Mouse (Mus musculus) CH12.LX (cell line): ENCODE results near the gene Tbx3. TPM values are rescaled to one million over a fixed set of nuclear protein-coding genes. Genes with fewer than 3 reads are reported as not detected.
A peak's percentile ranks its signal among the peaks of the same experiment; 100 is the strongest.

Experiments
- DNase-seq: peaks from one replicate; pipeline ENCODE4 v3.0.0-alpha.2; 2013; ENCODE audit errors: extremely low read depth
- H3K27ac ChIP-seq: 2 replicates; pipeline ENCODE4 v1.5.1; 2012; ENCODE audit warnings: low read depth, mild to moderate bottlenecking, control low read depth, moderate library complexity; ENCODE audit not compliant: insufficient read depth
- H3K27me3 ChIP-seq: replicated peaks from 2 replicates; pipeline ENCODE3; 2012; ENCODE audit warnings: inconsistent platforms
- H3K36me3 ChIP-seq, 2 experiments: replicated peaks in 1 of 2; 2 replicates each; pipeline versions ENCODE3 to v1.6.1; 2012; ENCODE audit warnings: inconsistent platforms in 1 of 2, low read length in 1 of 2, mild to moderate bottlenecking in 1 of 2, mixed read lengths in 1 of 2, moderate library complexity in 1 of 2; ENCODE audit not compliant: control insufficient read depth in 1 of 2, insufficient read depth in 1 of 2
- H3K4me1 ChIP-seq, 2 experiments: 2 replicates each; pipeline ENCODE4 v1.6.1; 2012; ENCODE audit warnings: inconsistent platforms in 1 of 2, moderate library complexity in 1 of 2; ENCODE audit not compliant: insufficient read depth in 2 of 2, control insufficient read depth in 1 of 2
- H3K4me2 ChIP-seq: 2 replicates; pipeline ENCODE4 v1.6.1; 2012; ENCODE audit warnings: low read depth, mild to moderate bottlenecking, control low read depth; ENCODE audit not compliant: poor library complexity, insufficient read depth, severe bottlenecking
- H3K4me3 ChIP-seq, 3 experiments: fragments of 150-350 bp in 1 of 3; sonication (generic) in 1 of 3; replicated peaks in 1 of 3; 2 replicates each; pipeline versions ENCODE3 to v1.5.1; 2011 to 2012; ENCODE audit warnings: low read depth in 2 of 3, low read length in 2 of 3, mild to moderate bottlenecking in 2 of 3, moderate library complexity in 2 of 3, control low read depth in 1 of 3, improper control_type of control experiment in 1 of 3, inconsistent platforms in 1 of 3, mixed read lengths in 1 of 3; ENCODE audit not compliant: poor library complexity in 1 of 3
- H3K79me2 ChIP-seq: replicated peaks from 2 replicates; pipeline ENCODE4 v1.6.1; 2012; ENCODE audit warnings: mild to moderate bottlenecking, moderate library complexity; ENCODE audit not compliant: control insufficient read depth, poor library complexity, insufficient read depth, severe bottlenecking; ENCODE audit errors: extremely low read depth
- H3K9ac ChIP-seq: 2 replicates; pipeline ENCODE4 v1.6.1; 2012; ENCODE audit warnings: low read depth, mild to moderate bottlenecking, control low read depth, moderate library complexity; ENCODE audit not compliant: insufficient read depth
- H3K9me3 ChIP-seq: replicated peaks from 2 replicates; pipeline ENCODE3; 2012; ENCODE audit warnings: low read length, inconsistent platforms, mixed read lengths
- CHD1 ChIP-seq: IDR thresholded peaks from 2 replicates; pipeline ENCODE4 v1.6.1; 2012; ENCODE audit warnings: low read depth, low read length, improper control_type of control experiment, inconsistent platforms
- CTCF ChIP-seq, 2 experiments: IDR thresholded peaks in 1 of 2; conservative IDR thresholded peaks in 1 of 2; 2 replicates each; pipeline ENCODE4 v1.5.1; 2011 to 2012; ENCODE audit warnings: low read depth in 2 of 2, low read length in 2 of 2, improper control_type of control experiment in 1 of 2, inconsistent platforms in 1 of 2, mild to moderate bottlenecking in 1 of 2, moderate library complexity in 1 of 2
- E2F4 ChIP-seq: IDR thresholded peaks from 2 replicates; pipeline ENCODE4 v1.6.1; 2011; ENCODE audit warnings: low read depth, low read length, improper control_type of control experiment; ENCODE audit not compliant: insufficient replicate concordance
- ELF1 ChIP-seq: IDR thresholded peaks from 2 replicates; pipeline ENCODE4 v1.6.1; 2014; ENCODE audit warnings: low read depth, mild to moderate bottlenecking, inconsistent platforms, low read length, improper control_type of control experiment
- ETS1 ChIP-seq: conservative IDR thresholded peaks from 2 replicates; pipeline ENCODE4 v1.6.1; 2012; ENCODE audit warnings: low read depth, mild to moderate bottlenecking, inconsistent platforms, low read length, improper control_type of control experiment, moderate library complexity
- HCFC1 ChIP-seq: IDR thresholded peaks from 2 replicates; pipeline ENCODE4 v1.6.1; 2012; ENCODE audit warnings: low read depth, mild to moderate bottlenecking, inconsistent platforms, low read length, improper control_type of control experiment
- IRF4 ChIP-seq: IDR thresholded peaks from 2 replicates; pipeline ENCODE4 v1.6.1; 2014; ENCODE audit warnings: low read depth, mild to moderate bottlenecking, inconsistent platforms, low read length, improper control_type of control experiment
- JUND ChIP-seq: conservative IDR thresholded peaks from 2 replicates; pipeline ENCODE4 v1.6.1; 2011; ENCODE audit warnings: low read depth, low read length, improper control_type of control experiment
- KAT2A ChIP-seq: IDR thresholded peaks from 2 replicates; pipeline ENCODE4 v1.6.1; 2012; ENCODE audit warnings: low read length, improper control_type of control experiment, inconsistent platforms; ENCODE audit not compliant: insufficient replicate concordance
- MAFK ChIP-seq: IDR thresholded peaks from 2 replicates; pipeline ENCODE4 v1.6.1; 2011; ENCODE audit warnings: low read length, improper control_type of control experiment; ENCODE audit not compliant: insufficient replicate concordance
- MAX ChIP-seq: IDR thresholded peaks from 2 replicates; pipeline ENCODE4 v1.6.1; 2011; ENCODE audit warnings: low read length, improper control_type of control experiment
- MAZ ChIP-seq: IDR thresholded peaks from 2 replicates; pipeline ENCODE4 v1.6.1; 2012; ENCODE audit warnings: low read depth, mild to moderate bottlenecking, inconsistent platforms, low read length, improper control_type of control experiment, moderate library complexity
- MEF2A ChIP-seq: IDR thresholded peaks from 2 replicates; pipeline ENCODE4 v1.6.1; 2014; ENCODE audit warnings: low read depth, mild to moderate bottlenecking, inconsistent platforms, low read length, improper control_type of control experiment, borderline replicate concordance
- MYC ChIP-seq: IDR thresholded peaks from 2 replicates; pipeline ENCODE4 v1.6.1; 2011; ENCODE audit warnings: low read depth, mild to moderate bottlenecking, improper control_type of control experiment, low read length
- NRF1 ChIP-seq: IDR thresholded peaks from 2 replicates; pipeline ENCODE4 v1.6.1; 2014; ENCODE audit warnings: low read depth, mild to moderate bottlenecking, inconsistent platforms, low read length, improper control_type of control experiment, moderate library complexity
- PAX5 ChIP-seq: IDR thresholded peaks from 2 replicates; pipeline ENCODE4 v1.6.1; 2012; ENCODE audit warnings: low read length, inconsistent platforms, mixed read lengths
- POLR2AphosphoS2 ChIP-seq: IDR thresholded peaks from 2 replicates; pipeline ENCODE4 v1.6.1; 2011; ENCODE audit warnings: low read depth, low read length, improper control_type of control experiment
- RAD21 ChIP-seq: IDR thresholded peaks from 2 replicates; pipeline ENCODE4 v1.6.1; 2011; ENCODE audit warnings: low read depth, mild to moderate bottlenecking, low read length, improper control_type of control experiment, moderate library complexity
- RCOR1 ChIP-seq: conservative IDR thresholded peaks from 2 replicates; pipeline ENCODE4 v1.6.1; 2012; ENCODE audit warnings: low read depth, mild to moderate bottlenecking, inconsistent platforms, low read length, improper control_type of control experiment
- SMC3 ChIP-seq: IDR thresholded peaks from 2 replicates; pipeline ENCODE4 v1.6.1; 2011; ENCODE audit warnings: low read depth, low read length, improper control_type of control experiment
- TBP ChIP-seq: conservative IDR thresholded peaks from 2 replicates; pipeline ENCODE4 v1.6.1; 2011; ENCODE audit warnings: low read depth, low read length, improper control_type of control experiment
- TCF12 ChIP-seq: IDR thresholded peaks from 2 replicates; pipeline ENCODE4 v1.6.1; 2014; ENCODE audit warnings: low read depth, mild to moderate bottlenecking, inconsistent platforms, low read length, improper control_type of control experiment
- UBTF ChIP-seq: IDR thresholded peaks from 2 replicates; pipeline ENCODE4 v1.6.1; 2012; ENCODE audit warnings: low read depth, mild to moderate bottlenecking, inconsistent platforms, low read length, improper control_type of control experiment, moderate library complexity
- USF1 ChIP-seq: IDR thresholded peaks from 2 replicates; pipeline ENCODE4 v1.6.1; 2014; ENCODE audit warnings: low read depth, mild to moderate bottlenecking, inconsistent platforms, low read length, improper control_type of control experiment
- USF2 ChIP-seq: conservative IDR thresholded peaks from 2 replicates; pipeline ENCODE4 v1.6.1; 2011; ENCODE audit warnings: low read depth, low read length, improper control_type of control experiment
- ZC3H11A ChIP-seq: IDR thresholded peaks from 2 replicates; pipeline ENCODE4 v1.6.1; 2012; ENCODE audit warnings: low read depth, mild to moderate bottlenecking, inconsistent platforms, low read length, improper control_type of control experiment
- ZKSCAN1 ChIP-seq: IDR thresholded peaks from 2 replicates; pipeline ENCODE4 v1.6.1; 2012; ENCODE audit warnings: low read depth, inconsistent platforms, low read length, improper control_type of control experiment, borderline replicate concordance
- ZMIZ1 ChIP-seq: IDR thresholded peaks from 2 replicates; pipeline ENCODE4 v1.6.1; 2012; ENCODE audit warnings: low read depth, mild to moderate bottlenecking, inconsistent platforms, low read length, improper control_type of control experiment
- ZNF384 ChIP-seq: IDR thresholded peaks from 2 replicates; pipeline ENCODE4 v1.6.1; 2012; ENCODE audit warnings: low read depth, low read length, improper control_type of control experiment, inconsistent platforms
- dilution Hi-C: fragments of 300-500 bp; cut with MboI; formaldehyde crosslinking; loops from 2 replicates; pipeline ENCODE4 v1.14.3; 2020; ENCODE audit warnings: low sequenced_read_pairs; ENCODE audit not compliant: extremely low pct_unique_long_range_greater_than_20kb, extremely low pct_ligation_motif_present
- in situ Hi-C: fragments of 300-500 bp; cut with MboI; formaldehyde crosslinking; loops from 3 replicates; pipeline ENCODE4 v1.14.3; 2019; ENCODE audit warnings: low sequenced_read_pairs, low pct_ligation_motif_present, low pct_unique_long_range_greater_than_20kb, mixed read lengths
- polyA plus RNA-seq: library from polyadenylated mRNA; unstranded; fragments of >175 nt; gene quantifications from 2 replicates; pipeline ENCODE4 v1.2.1, GENCODE M21; 2012; ENCODE audit warnings: low read depth; ENCODE audit not compliant: insufficient read length
- total RNA-seq, 2 experiments: library from RNA; depleted of rRNA; stranded (reverse); fragments of 300-350 nt in 1 of 2; fragments of >200 nt in 1 of 2; gene quantifications; 2 replicates each; pipeline ENCODE4 v1.2.3; 2012 to 2014

Gene Tbx3
- total and polyA plus RNA-seq, 3 experiments, result not detected

DNA sequence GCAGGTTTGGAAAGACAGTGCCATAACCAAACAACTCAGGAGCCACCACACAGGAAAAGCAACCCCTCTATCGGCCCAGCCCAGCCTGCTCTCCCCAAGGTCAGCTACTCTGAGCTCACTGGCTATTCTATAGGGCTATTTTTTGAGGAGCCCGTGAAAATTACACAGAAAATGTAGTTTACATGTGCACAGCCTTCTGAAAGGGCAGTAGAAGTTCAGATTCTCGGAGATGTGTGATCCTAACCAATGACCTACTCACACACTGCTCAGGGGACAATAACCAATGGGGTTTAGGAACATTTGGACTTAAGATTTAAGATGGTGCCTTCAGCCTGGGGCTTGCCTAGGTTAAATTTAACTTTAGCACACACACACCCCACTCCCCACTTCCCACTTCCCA, 19.0 kb downstream of the Tbx3 start:
- Histone ChIP-seq H3K4me2 (no peak overlapping the region), H3K9me3 (peaks cover 80% of the 10 kb centered on the region), H3K27me3 (no peaks in the 10 kb centered on the region), H3K4me3 (no peak overlapping the region), H3K9ac (no peak overlapping the region), H3K79me2 (no peaks in the 10 kb centered on the region), H3K27ac (no peak overlapping the region), H3K36me3 (peaks cover 0 to 3% of the 10 kb centered on the region in 2 experiments), H3K4me1 (no peaks in the 10 kb centered on the region)
- dilution Hi-C loops (no loop called here), in situ Hi-C loops (loop anchor here (25.0 kb wide), 1 partner anchor 802 kb away; no protein-coding TSS in a partner anchor)
- TF ChIP-seq PAX5 (no peak), ZKSCAN1 (no peak), NRF1 (no peak), HCFC1 (no peak), UBTF (no peak), JUND (no peak), MYC (no peak), USF2 (no peak), TCF12 (no peak), ETS1 (no peak), KAT2A (no peak), RCOR1 (no peak), MEF2A (no peak), MAX (no peak), MAFK (no peak), CTCF (conservative IDR thresholded peaks at IDR 0.05 in 1 of 2, IDR thresholded peaks at IDR 0.05 in 1 of 2; ENCODE audit: low read depth in 2 of 2, low read length in 2 of 2) (no peak), POLR2AphosphoS2 (no peak), IRF4 (no peak), E2F4 (no peak)
- DNase-seq, result no peak

DNA sequence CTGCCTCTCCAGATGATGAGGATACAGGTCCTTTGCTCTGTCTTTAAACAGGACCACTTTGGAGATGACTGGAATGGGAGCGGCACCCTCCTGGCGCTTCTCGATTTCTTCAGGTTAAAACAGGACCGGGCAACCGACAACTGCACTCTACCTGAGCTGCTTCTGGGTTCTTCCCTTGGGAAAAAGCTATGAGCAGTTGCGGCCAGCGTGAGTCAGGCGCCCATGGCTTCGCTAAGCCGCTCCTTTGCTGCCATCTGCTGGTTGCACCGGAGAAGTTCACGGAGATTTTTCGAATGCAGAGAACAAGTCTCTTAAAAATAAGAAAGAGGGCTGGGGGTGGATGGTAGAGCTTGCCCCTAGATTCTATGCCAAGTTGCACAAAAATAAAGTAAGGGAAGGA, 20.6 kb downstream of the Tbx3 start:
- Histone ChIP-seq H3K4me2 (no peak overlapping the region), H3K4me1 (no peaks in the 10 kb centered on the region), H3K4me3 (no peak overlapping the region), H3K9ac (no peak overlapping the region), H3K36me3 (peaks cover 0 to 3% of the 10 kb centered on the region in 2 experiments), H3K79me2 (no peaks in the 10 kb centered on the region), H3K27ac (no peak overlapping the region), H3K9me3 (peaks cover 84% of the 10 kb centered on the region), H3K27me3 (no peaks in the 10 kb centered on the region)
- TF ChIP-seq MAFK (no peak), ZKSCAN1 (no peak), ELF1 (no peak), MEF2A (no peak), IRF4 (no peak), SMC3 (peak; percentile 17), ZC3H11A (no peak), HCFC1 (no peak), UBTF (no peak), MYC (no peak), RAD21 (peak; percentile 38), RCOR1 (no peak), USF2 (no peak), CTCF (conservative IDR thresholded peaks at IDR 0.05 in 1 of 2, IDR thresholded peaks at IDR 0.05 in 1 of 2; ENCODE audit: low read depth in 2 of 2, low read length in 2 of 2) (peak in 1 of 2 experiments; percentile 43; a peak in 2 of 4 replicates), MAZ (no peak), CHD1 (no peak), USF1 (no peak), E2F4 (no peak), ZMIZ1 (no peak), TBP (no peak), NRF1 (no peak), ZNF384 (no peak)
- DNase-seq, result peak; percentile 0
- dilution Hi-C loops, result no loop called here
- in situ Hi-C loops, result loop anchor here (5.0 to 25.0 kb wide), 2 partner anchors 804 to 909 kb away; no protein-coding TSS in a partner anchor
